Mouse (Mus musculus): ENCODE results near the gene Zfp931.

- TF ChIP-seq CTCF (IDR thresholded peaks at IDR 0.05) (no peak), EP300 (IDR thresholded peaks at IDR 0.05) (no peak)
Observed at GRCm38 (mm10) chr2:178119561-178120355, 41.5 kb upstream of the Zfp931 start.

All from lung, postnatal 0 days (tissue).